Mouse (Mus musculus) kidney, postnatal 4 days (tissue): ENCODE results near the gene Smarca4.

Source experiments
- DNase-seq, 2 experiments: peaks; one replicate each; pipeline ENCODE4 v3.0.0; 2021; ENCODE audit warnings: mixed read lengths in 2 of 2

The Smarca4 gene

DNA sequence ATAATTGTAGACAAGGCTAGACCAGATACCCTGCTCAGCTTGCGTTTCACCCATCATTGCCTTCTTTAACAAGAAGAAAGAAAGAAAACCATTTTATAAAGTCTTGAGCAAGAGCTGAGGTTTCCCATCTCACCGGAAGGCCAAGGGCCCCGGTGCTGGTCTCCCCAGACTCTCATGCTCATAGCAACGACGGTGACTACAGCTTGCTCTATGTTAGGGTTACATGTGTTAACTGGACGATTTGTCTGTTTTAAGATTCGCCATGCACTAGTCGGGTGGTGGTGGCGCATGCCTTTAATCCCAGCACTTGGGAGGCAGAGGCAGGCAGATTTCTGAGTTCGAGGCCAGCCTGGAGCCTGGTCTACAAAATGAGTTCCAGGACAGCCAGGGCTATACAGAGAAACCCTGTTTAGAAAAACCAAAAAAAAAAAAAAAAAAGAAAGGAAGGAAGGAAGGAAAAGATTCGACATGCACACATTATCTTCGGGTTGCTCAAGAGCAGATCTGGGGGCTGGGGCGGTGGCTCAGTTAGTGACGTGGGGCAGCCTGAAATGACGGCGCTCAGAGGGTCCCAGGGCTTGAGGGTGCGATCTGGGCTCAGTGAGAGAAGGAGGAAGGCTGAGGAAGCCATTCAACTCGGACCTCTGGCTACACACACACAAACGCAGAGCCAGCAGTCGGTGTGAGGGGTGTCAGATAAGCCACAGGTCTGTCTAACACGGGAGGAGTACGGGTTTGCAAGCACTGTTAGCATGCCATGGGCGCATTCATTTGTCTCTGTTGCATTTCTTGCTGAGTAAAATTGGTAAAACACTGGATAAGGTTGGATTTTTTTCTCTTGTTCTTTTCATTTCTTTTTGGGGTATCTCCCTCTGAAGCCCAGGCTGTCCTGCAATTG, 109.5 kb downstream of the Smarca4 start:
- DNase-seq, result no peak

DNA sequence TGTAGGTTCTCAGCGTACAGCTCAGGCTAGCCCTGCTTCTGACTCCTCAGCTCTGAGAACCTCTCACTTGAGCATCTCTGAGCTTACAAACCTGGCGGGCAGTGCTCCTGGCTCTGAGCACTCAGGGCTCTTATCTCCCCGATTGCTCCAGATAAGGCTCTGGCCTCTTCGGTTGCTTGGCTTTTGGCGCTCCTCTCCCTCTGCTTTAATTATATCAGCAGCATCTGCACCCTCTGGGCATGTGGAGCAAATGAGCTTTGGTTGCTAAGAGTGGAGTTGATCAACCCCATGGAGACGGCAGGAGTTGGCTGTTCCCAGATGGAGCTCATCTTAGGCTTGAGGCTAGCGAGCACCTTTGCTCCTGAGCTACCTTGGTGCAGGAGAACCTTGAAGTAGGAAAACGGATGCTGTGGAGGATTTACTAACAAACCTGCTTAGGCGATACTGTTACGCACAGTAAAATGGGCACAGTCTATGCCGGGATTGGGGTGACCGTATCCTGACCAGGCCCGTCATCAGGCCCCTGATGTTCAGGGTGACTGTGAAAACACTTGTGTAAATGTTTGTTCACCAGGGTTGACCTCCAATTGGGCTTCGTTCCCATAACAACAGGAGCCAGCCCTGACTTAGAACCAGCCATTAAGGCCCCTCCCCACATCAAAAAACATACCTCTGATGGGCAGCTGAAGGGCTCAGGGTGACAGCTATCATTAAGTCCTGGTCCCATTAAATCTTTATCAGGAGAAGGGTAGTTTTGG, 110.4 kb downstream of the Smarca4 start:
- DNase-seq, result no peak

DNA sequence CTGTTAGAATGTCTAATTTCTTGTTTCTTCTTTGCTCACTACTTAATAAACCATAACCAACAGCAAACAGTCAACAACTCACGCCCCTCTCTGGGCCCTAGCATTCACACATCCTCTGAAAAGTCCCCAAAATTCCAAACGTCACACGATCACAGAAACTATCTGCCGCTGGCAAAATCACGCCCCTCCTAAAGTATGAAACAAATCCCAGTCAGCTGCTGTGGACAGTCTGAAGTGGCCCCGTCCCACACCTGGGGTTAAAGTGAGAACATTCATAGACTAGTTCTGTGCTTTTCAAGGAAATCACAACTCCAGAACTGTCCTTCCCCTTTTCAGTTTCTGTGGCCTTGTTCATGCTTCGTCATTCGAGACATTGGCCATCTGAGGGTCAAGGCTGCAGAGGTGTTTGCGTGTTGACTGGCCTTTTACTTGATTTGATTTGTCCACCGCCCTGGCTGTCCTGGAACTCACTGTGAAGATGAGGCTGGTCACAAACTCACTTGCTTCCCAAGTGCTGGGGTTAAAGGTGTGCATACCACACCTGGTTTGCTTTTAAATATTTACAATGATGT, 112.4 kb downstream of the Smarca4 start:
- no peak for DNase-seq

DNA sequence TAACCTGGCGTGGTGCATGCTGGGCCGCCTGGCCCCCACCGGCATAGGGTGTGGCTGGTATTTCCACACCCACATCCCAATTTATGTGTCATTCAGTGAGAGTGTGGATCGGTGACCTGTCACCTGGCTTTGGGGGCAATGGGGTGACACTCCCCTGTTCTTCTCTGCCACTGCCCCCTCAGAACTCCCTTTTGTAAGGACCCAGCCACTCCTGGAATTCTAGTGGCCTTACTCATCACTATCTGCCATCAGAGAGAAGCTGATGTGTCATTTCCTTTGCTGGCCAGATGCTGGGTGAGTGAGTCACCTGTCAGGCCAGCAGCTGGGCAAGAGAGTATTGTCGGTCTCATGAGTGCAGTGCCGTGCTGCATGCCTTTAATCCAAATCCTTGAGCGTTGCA, 113.3 kb downstream of the Smarca4 start:
- no peak for DNase-seq

DNA sequence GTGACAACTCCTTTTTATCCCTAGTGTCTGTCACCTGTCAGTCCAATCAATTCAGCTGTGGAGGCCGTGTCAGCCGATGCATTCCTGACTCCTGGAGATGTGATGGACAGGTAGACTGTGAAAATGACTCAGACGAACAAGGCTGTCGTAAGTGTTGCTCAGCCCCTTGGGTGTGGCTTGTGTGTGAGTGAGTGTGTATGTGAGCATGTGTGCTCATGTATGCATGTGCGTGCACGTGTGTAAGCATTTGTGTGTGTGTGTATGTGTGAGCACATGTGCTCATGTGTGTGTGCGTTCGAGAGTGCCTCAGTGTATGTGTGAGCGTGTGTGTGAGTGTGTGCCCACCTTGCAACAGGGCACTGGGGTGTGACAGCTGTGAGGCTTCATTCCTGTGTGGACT, 116.3 kb downstream of the Smarca4 start:
- no peak for DNase-seq

DNA sequence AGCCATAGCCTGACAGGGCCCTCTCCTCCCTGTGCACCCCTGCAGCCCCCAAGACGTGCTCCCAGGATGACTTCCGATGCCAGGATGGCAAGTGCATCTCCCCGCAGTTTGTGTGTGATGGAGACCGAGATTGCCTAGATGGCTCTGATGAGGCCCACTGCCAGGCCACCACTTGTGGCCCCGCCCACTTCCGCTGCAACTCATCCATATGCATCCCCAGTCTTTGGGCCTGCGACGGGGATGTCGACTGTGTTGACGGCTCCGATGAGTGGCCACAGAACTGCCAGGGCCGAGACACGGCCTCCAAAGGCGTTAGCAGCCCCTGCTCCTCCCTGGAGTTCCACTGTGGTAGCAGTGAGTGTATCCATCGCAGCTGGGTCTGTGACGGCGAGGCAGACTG, 117.5 kb downstream of the Smarca4 start:
- DNase-seq, result no peak

DNA sequence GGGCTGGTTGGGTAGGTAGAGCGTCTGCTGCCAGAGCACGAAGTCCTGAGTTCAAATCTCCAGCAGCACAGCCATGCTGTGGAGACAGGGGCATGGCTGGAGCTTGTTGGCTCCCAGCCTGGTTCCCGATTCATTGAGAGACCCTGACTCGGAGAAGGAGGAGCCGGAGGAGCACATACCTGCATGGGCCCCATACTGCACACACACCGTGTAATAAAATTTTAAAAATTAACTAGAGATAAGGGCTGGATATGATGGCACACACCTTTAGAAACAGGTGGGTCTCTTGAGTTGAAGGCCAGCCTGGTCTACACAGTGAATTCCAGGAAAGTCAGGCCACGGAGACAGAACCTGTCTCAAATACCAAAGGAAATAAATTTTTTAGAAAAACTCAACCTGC, 118.0 kb downstream of the Smarca4 start:
- DNase-seq, result no peak

DNA sequence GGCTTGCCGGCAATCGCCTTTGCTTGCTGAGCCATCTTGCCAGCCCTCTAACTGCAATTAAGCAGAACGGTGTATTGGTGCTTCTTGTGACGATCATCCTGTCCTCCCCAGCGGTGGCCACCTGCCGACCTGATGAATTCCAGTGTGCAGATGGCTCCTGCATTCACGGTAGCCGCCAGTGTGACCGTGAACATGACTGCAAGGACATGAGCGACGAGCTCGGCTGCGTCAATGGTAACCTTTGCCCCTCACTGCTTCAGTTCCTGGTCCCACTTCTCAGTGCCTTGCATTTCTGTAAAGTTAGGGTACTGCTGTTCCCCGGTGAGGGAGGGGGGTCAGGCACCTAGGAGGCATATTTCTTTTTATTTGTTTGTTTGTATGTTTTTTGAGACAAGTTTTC, 119.2 kb downstream of the Smarca4 start:
- DNase-seq, result no peak

DNA sequence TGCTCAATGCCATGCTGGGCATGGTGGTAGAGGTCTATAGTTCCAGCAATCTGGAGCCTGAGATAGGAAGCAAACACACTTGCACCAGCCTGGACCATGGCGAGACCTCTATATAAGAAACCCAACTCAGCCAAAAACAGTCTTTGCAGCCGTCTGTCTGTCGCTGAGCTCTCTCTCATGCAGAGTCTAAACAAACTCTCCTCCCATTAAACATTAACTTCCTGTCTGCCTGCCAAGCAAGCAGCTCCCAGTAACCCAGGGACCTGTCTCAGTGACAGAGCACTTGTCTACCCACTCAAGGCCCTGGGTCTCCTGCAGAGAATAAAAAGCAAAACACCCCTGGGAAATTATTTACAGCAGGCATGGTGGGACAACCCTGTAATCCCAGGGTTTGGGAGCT, 120.6 kb downstream of the Smarca4 start:
- DNase-seq, result peak in 1 of 2 experiments; percentile 35

DNA sequence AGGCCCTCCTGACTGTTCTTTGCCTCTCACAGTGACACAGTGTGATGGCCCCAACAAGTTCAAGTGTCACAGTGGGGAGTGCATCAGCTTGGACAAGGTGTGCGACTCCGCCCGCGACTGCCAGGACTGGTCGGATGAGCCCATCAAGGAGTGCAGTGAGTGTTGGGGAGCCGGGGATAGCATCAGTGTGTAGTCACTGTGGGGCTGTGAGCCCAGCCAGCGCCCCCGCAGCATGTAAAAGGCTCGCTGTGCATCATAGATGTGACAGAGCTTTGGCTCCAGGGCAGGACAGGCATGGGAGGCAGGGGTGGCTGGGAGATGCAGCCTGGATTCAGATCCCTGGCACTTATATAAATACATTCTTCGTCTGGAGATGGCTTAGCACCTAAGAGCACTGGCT, 121.2 kb downstream of the Smarca4 start:
- no peak for DNase-seq

DNA sequence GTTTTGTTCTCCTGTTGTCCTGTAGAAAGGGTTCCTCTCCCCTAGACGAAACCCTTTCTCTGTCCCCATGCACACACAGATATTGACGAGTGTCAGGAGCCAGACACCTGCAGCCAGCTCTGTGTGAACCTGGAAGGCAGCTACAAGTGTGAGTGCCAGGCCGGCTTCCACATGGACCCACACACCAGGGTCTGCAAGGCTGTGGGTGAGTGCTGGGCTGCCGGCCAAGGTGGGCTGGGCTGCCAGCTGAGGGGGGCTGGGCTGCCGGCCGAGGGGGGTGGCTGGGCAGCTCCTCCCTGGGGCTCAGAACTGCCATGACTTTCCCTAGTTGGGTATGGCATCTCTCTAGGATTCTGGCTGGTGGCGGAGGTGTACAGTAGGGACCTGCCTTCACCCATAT, 122.8 kb downstream of the Smarca4 start:
- DNase-seq, result no peak

DNA sequence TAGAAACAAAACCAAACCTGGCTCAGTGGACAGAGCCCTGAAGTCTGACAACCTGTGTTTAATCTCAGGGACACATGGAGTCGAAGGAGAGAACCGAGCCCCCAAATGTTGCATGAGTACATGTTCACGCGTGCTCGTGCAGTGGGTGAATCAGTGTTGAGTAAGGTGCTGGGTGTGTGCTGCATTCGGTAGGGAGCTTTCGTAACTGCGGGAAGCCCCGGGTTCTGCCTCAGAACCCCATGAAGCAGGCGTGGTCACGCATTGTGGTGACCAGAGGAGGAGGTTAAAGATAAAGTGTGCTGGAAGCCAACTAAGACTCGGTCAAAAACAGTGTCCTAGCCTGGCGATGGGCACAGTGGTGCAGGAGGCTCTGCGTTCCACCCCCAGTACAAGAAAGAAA, 124.5 kb downstream of the Smarca4 start:
- no peak for DNase-seq

DNA sequence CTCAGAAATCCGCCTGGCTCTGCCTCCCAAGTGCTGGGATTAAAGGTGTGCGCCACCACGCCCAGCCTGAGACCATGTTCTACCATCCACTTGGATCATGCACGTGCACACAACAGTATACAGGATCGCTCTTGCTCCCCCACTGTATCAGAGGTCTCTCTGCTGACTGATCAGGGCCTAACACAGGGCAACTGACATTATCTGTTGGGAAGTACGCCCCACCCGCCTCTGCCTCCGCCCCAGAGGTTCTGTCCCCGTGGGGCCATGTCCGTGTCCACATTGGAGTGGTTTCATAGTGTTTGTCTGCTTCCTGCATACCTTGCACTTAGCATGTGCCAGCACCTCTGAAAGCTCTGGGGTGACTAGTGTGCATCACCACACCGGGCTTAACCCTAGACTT, 125.5 kb downstream of the Smarca4 start:
- no peak for DNase-seq

DNA sequence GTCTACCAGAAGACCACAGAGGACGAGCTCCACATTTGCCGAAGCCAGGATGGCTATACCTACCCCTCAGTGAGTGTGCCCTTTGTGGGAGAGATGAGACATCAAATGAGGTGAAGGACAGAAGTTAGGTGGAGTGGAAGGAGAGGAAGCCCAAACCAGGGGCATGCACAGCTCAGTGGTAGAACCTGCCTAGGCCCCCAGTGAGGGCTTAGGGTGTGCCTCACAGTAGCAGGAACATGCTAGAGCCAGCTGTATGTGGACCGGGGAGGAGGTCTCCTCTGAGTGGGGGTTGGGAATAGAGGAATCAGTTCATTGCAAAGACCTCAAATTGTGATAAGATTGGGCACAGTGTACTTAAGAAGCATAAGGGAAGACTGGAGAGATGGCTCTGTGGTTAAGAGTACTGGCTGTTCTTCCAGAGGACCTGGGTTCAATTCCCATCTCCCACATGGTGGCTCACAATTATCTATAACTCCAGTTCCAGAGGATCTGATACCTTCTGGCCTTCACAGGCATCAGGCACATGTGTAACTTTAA, 131.3 kb downstream of the Smarca4 start:
- DNase-seq, result no peak

DNA sequence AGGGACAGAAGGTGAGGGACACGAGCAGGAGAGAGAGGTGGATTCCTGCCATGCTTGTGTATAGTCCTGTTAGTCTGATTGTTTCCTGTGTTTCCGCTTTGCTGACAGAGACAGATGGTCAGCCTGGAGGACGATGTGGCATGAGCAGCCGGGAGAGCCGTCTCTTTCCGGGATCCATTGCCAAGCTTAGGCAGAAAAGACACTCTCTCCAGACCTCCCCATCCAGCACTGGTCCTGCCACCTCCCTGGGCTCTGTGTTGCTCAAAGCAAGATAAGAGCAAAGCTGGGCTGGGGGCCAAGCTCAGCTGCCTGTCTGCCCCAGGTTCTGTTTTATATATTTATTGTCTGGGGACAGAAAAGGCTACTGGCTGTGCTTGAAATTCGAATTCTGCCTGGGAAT, 132.1 kb downstream of the Smarca4 start:
- DNase-seq, result peak; percentile 70 to 81

DNA sequence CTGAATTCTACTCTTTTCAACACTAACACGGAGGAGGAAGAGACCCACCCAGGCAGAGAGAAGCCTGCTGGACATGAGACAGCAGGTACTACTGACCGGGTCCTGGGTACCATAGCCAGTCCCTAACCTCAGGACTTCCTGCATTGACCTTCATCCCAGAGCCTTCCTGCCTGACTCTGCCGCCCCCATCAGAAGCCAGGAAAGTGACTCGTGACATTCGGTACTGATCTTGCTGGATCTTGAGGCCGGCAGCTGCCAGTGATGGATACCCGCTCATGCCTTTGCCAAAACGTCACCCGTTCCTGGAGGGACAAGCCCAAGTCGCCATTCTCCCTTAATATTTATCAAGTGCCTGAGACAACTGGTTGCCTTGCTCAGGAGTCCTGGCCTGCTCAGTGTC, 132.5 kb downstream of the Smarca4 start:
- no peak for DNase-seq

DNA sequence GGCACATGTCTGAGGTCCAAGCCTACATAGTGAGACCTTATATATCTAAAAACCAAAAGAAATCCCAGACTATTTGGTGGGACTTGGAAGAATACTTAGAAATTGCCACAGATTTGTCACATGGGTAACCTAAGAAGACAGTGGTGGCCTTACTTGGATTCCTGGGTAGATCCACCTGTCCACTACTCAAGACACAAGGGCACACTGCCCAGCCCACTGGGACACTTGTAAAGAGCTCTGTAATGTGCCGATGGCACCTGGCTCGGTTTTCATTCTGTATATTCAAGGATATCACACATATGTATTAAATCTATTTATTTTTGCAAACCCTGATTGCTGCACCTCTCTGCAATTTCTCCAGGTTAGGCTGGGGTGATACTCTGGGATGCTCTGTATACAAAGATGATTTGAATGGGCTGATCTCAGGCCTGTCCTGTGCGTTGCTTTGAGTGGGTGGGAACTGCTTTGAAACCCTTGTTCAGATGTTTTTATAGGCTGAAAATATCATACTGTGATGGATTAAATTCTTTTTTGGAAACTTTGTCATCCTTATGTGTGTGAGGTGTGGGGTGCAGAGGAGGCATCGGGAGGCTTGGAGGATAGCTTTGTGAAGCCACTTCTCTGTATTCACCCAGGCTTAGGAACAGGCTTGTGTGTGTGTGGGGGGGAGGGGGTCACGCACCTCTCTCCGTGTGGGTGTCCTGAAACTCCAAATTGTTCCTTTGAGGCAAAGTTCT, 133.6 kb downstream of the Smarca4 start:
- DNase-seq, result no peak

DNA sequence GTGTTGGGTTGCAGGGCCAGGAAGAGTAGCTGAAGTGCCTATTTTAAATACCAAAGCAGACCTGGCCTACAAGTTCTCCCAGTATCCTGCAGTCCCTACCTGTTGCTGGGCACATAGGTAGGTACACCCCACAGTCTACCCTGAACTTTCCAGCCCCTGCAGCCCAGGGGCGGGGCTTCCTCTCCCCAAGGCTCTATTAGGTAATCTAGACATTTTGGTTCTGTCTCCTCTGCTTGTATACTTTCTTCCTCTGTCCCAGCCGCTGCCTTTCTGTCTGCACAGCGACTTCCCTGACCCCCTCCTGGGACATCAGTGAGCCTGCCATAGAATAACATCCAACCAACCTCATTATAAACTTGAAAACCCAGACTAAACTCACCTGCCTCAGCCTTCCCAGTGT, 134.4 kb downstream of the Smarca4 start:
- DNase-seq, result no peak

DNA sequence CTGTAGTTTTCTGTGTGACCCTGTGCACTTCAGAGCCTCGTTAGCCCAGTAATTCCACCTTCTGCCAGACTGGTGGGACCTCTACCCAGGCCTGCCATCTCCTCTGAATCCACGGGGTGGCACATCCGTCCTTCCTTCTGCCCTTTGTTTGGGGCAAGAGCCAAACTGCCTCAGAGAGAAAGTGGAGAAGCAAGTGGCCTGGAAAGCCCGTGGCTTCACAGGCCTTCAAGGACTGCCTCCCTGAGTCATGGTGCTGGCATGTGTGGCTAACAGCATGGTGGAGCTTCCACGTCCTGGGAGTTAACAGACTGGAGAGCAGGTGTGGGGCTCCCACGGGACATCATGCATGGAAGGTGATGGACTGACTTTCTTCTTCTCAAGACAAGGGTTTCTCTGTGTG, 135.4 kb downstream of the Smarca4 start:
- peak; percentile 40 to 64 for DNase-seq

DNA sequence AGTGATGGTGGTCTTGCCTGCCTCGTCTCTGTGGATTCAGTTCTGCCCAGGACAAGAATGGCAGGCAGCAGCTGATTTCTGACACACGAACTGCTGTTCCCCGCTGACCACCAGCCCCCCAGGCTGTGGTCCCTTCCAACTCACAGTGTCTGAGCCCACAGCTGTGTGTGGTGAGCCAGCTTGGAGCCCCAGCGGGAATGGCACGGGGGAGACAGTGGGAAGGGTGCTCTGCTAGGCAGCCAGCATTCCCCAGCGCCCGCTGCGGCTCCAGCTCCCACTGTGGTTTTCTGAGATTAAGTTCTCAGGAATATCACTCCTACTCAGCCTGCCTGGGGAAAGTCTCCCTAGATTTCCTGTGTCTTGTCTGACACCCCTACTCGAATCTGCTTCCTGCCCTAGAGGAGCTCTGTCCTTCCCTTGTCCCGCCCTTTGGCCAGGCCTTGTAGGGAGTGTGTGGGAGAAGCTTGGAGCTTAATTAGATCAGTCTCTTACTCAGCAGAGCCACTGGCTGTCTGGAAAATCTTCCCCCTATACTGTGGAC, 136.4 kb downstream of the Smarca4 start:
- peak; percentile 78 to 85 for DNase-seq
